Mouse (Mus musculus) cerebellum, postnatal 14 days (tissue): ENCODE measurements around the gene Adamts6.

ENCODE experiments used
- DNase-seq, 2 experiments: peaks; one replicate each; pipeline ENCODE4 v3.0.0; 2021; ENCODE audit warnings: mixed read lengths in 2 of 2

Adamts6 gene

GRCm38 (mm10) chr13:104287366-104288225 is at the start of gene Adamts6:
Adamts6 (plus strand) TSS chr13:104287835.
- DNase-seq, result peak in 1 of 2 experiments; percentile 47

- DNase-seq, result no peak
Observed at GRCm38 (mm10) chr13:104258997-104259396, 28.6 kb upstream of the Adamts6 start.

DNA sequence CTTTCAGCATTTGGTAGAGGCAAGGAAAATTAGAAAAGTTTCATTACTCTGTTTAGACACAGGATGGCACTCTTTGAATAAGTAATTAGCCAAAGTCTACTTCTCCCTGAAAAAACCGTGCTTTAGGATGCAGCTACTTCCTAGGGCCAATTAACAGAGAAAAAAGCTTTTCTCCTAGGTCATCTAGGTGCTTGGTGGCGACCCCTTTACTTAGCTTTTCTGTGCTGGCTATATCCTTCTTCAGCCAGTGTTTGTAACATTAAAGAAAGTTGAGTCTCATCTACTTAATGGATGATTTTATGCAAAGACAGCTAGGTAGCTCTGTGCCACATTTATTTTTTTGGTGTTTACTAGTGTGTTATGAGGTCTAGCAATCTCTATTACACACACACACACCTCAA is 2.6 kb upstream of the Adamts6 start:
- peak in 1 of 2 experiments; percentile 50 for DNase-seq

GRCm38 (mm10) chr13:104285737-104286311 is 1.8 kb upstream of the Adamts6 start:
- DNase-seq, result peak; percentile 54 to 65

GRCm38 (mm10) chr13:104286336-104286735 is 1.3 kb upstream of the Adamts6 start:
- peak in 1 of 2 experiments; percentile 34 for DNase-seq

DNA sequence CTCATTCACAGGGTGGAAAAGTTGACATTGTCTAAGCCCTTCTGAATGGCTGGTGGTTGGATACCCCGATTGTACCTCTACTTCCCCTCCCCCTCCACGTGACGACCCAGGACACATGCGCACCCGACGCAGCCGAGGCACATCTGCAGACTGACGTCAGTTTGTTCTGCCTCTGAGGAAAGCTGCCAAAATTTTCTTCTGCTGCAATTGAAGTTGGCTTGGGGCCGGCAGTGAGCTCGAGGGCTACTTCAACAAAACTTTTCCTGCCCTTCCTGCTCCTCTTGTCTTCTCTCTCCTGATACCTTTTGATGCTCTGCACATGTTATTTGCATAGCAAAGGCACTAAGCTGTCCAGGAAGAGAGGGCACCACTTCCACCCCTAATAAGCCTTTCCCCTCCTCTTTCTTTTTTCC is 732 bp upstream of the Adamts6 start:
- DNase-seq, result peak; percentile 87

GRCm38 (mm10) chr13:104288226-104288859 is 708 bp downstream of the Adamts6 start:
- DNase-seq, result peak; percentile 73 to 77

GRCm38 (mm10) chr13:104289176-104289575 is 1.5 kb downstream of the Adamts6 start:
- no peak for DNase-seq

DNA sequence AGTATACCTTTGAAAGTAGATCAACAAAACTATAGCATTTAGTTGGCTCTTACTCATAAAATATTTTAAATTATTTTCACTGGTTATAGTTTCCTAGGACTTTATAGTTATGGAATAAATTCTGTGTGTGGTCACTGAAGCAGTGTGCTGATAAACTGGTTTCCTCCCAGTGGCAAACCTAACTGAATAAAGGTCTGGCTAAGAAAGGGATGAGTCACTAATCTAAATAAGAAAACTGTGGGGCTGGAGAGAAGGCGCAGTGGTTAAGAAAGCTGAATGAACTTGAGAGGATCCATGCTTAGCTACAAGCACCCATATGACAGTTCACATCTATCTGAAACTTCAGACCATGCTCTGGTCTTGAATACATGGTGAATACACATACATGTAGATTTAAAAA is 7.8 kb downstream of the Adamts6 start:
- DNase-seq, result no peak

DNA sequence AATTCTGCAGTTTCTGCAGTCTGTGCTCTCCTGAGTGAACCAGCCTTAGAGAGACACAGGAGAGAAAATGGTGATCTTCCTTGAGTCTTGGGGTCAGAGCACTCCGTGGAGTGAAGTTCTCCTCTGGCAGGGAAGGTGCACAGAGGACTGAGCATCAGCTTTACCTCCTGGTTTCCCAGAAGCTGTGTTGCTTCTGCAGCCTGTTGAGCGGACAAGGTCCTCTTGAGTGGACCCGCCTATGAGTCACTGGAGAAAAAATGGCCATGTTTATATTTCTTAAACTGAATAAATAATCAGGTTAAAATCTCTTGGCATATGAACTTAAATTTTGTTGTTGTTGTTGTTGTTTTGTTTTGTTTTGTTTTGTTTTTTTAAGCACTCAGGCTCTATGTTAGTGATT is 41.7 kb downstream of the Adamts6 start:
- DNase-seq, result no peak

DNA sequence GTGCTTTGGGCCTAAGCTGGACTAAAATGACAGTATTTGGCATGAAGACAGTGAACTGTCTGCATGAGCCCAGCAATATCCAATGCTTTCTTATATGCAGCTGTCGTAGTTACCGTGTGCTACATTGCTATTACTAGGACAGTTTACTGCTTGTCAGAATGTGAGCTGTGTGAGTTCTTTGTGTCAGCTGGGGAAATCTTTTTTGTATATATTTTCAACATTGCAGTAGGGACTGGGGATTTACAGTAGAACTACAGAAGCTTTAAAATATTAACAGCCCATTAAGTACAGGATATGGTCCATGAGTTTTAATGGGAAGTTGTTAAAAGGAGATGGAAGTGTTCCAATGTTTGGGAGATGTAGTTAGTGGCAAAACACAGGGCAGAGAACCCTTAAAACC is 42.1 kb downstream of the Adamts6 start:
- DNase-seq, result no peak

DNA sequence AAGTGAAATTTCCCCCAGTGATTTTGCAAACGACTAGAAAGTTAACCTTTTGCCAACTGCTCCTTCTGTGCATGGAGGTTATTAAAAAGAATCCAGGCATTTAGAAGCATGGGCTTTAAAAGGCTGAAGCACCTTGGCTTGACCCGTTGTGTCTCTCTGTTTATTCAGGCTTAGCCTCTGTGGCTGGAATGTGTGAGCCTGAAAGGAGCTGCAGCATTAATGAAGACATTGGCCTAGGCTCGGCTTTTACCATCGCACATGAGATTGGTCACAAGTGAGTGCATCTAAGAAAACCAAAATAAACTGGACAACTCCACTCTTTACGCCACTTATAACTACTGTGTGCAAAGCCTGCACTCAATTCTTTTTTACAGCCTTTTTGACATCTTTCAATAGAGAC is 65.0 kb downstream of the Adamts6 start:
- no peak for DNase-seq

- DNase-seq, result peak; percentile 88 to 89
Observed at GRCm38 (mm10) chr13:104393427-104394356, 106.1 kb downstream of the Adamts6 start.

DNA sequence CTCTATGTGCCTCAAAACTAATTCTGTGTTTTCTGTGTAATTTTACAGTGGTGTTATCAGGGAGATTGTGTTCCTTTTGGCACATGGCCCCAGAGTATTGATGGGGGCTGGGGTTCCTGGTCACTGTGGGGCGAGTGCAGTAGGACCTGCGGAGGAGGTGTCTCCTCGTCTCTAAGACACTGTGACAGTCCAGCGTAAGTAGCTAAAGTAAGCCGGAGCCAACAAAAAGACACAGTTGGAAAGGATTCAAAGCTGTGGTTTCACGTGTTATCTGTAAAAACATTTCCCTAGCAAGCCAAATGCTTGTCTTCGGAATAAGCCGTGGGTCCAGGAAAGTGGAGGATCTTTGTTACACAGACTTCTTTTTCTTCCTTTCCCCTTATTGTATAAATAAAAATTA is 110.2 kb downstream of the Adamts6 start:
- DNase-seq, result peak; percentile 9 to 29

GRCm38 (mm10) chr13:104432734-104433133 is 145.1 kb downstream of the Adamts6 start:
- DNase-seq, result no peak

DNA sequence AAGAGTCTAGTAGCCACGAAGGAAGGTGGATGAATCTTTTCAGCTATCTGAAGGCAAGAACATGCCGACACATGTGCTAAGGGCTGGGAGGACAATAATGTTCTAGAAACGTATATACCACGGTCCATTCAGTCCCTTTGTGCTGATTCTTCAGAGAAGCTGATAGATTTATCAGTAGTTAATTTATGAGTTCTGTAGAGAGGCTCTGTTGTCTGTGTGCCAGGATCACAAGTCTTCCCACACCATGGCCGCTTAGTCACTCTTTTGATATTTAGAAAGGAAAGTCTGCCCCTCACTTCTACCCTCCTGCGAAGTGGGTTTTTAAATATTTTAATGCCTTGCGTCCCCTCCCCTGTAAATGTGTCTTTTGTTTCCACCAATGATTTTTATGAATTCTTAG is 154.9 kb downstream of the Adamts6 start:
- no peak for DNase-seq

DNA sequence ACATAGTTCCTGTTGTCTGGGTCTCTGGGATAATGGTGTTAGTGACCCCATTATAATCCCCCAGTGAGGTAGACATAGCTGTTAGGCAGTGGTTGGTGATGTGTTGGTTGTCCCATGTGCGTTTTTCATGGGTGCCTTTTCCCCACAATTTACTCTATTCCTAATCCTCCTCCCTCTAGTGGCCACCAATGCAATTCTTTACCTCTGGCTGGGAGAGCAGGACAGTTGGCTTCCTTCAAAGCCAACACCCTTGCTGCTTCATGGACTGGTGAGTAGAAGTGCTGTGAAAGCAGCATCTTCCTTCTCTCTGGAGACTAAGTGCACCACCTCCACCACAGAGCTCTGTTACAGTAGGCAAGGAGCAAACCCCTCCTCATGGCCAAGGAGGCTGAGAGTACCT is 157.8 kb downstream of the Adamts6 start:
- DNase-seq, result no peak

- DNase-seq, result no peak
Observed at GRCm38 (mm10) chr13:104446974-104447373, 159.3 kb downstream of the Adamts6 start.

- DNase-seq, result no peak
Observed at GRCm38 (mm10) chr13:104447470-104447869, 159.8 kb downstream of the Adamts6 start.

- no peak for DNase-seq
Observed at GRCm38 (mm10) chr13:104448349-104448748, 160.7 kb downstream of the Adamts6 start.

DNA sequence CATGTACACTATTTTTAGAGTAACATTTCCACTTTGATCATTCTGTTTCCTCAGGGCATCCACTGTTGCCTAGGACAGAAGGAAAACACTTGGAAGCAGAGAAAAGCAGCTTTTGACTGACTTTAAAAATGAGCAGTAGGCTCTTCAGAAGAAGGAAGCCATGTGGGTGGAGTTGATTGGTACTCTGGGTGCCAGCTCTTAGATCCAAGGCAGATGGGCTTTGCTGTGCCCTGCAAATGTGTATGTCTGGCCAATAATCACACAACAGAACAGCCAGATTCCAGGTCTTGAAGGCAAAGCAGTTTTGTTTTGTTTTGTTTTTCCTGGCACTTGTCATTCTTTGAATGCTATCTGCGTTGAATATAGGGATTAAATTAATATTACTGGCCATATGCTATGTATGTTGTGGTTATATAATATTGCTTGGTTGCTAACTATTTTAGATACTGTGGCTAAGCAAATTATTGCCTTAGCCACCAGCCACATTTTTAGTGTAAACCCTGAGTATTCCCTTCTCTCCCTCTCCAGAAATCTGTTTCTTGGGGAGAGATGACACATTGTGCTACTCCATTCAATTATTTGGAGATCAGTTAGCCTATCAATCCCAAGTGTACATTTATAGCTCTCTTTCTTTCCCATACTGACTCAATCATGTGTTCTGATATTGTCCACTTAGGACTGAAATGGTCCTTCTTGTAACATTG is 165.8 kb downstream of the Adamts6 start:
- peak; percentile 3 to 26 for DNase-seq

DNA sequence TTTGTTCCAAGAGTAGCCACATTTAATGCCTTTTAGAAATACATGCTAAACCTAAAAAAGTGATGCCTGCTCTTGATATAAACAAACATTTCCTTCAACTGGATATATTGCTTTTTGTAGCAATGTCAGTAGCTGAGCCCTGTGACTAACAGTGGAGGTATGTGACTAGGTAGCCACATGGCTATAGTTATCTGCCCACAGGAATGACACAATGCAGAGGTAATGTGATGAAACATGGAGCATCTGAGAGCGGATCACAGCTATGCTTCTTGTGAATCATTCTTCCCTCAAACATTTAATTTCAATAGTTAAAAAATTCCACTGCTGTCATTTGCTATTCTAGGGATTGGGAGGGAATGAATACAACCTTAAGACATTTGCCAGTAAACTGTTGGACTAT is 172.7 kb downstream of the Adamts6 start:
- DNase-seq, result no peak
